Mouse (Mus musculus) lung, embryonic 14.5 days (tissue): Measurements from ENCODE around the gene Jund. TPM values are rescaled to one million over a fixed set of nuclear protein-coding genes. Genes with fewer than 3 reads are reported as not detected.

Experiments
- ATAC-seq: fragments of 200-750 bp; cut with Nextera tagmentation; 2 replicates; pipeline ENCODE4 v1.8.0; 2017; ENCODE audit warnings: mild to moderate bottlenecking, moderate TSS enrichment, moderate library complexity; ENCODE audit not compliant: insufficient read depth
- DNase-seq: peaks from one replicate; pipeline ENCODE4 v3.0.0-alpha.2; 2015
- H3K27ac ChIP-seq: fragments of 300-500 bp; sonication (generic); 2 replicates; pipeline ENCODE4 v1.5.1; 2014; ENCODE audit warnings: low read depth, mild to moderate bottlenecking, moderate library complexity
- H3K27me3 ChIP-seq: fragments of 300-500 bp; sonication (generic); 2 replicates; pipeline ENCODE4 v1.6.1; 2014; ENCODE audit warnings: low read length, control low read depth; ENCODE audit not compliant: insufficient read depth
- H3K36me3 ChIP-seq: fragments of 300-500 bp; sonication (generic); 2 replicates; pipeline ENCODE4 v1.6.1; 2014; ENCODE audit warnings: control low read depth; ENCODE audit not compliant: insufficient read depth
- H3K4me1 ChIP-seq: fragments of 300-500 bp; sonication (generic); 2 replicates; pipeline ENCODE4 v1.6.1; 2014; ENCODE audit warnings: antibody characterized with exemption, control low read depth; ENCODE audit not compliant: insufficient read depth
- H3K4me2 ChIP-seq: fragments of 300-500 bp; sonication (generic); 2 replicates; pipeline ENCODE4 v1.6.1; 2014; ENCODE audit warnings: mild to moderate bottlenecking
- H3K4me3 ChIP-seq: fragments of 300-500 bp; sonication (generic); 2 replicates; pipeline ENCODE4 v1.5.1; 2014; ENCODE audit warnings: low read depth, low read length
- H3K9ac ChIP-seq: fragments of 300-500 bp; sonication (generic); 2 replicates; pipeline ENCODE4 v1.6.1; 2014
- H3K9me3 ChIP-seq: fragments of 300-500 bp; sonication (generic); 2 replicates; pipeline ENCODE4 v1.6.1; 2016; ENCODE audit warnings: low read depth, low read length, control low read depth
- CTCF ChIP-seq: IDR thresholded peaks from 2 replicates; pipeline ENCODE4 v1.5.1; 2016; ENCODE audit warnings: antibody characterized with exemption, low read depth
- WGBS: fragments of 180-500 bp; shearing (Covaris S2); extraction: QIAGEN DNeasy Blood & Tissue Kit; methylation state at CpG from one replicate; pipeline ENCODE4 v1.1.7; 2014; 5-methylcytosine and 5-hydroxymethylcytosine counted together
- polyA plus RNA-seq: library from polyadenylated mRNA; unstranded; fragments of >200 nt; fragmentation: Nextera tagmentation; extraction: Ambion mirVana; gene quantifications from 2 replicates; pipeline ENCODE4 v1.2.1, GENCODE M21; 2014

Gene Jund
- polyA plus RNA-seq, 1 experiment from 2014 or later = 72.9 TPM

DNA sequence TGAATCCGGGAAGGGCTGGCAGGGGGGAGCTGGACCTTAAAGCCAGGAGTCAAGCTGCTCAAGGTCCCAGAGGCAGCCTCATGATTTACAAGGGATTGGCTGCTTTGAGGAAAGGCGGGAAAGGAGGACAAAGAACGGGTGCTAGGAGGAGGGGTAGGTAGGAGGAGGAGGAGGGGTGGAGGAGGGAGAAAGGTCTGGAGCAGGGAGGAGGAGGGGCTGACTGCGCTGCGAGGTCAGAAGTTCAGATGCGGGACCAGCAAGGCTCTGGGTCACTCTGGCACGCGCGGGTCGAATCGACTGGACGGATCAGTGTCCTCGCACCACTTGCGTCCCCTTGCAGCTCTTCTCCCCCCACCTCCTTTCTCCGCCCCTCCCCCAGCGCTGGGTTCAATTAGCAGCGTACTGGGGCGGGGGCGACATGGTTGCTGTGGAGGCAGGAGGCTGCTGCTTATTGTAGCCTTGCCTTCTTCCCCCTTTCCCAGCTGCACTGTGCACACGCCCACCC lies 7.0 kb upstream of the Jund start:
- H3K27ac ChIP-seq = peak overlapping the region; percentile 87
- WGBS = under 1% methylated on average over 20 of the region's 20 CpGs
- ATAC-seq = peak; percentile 39

GRCm38 (mm10) chr8:70693636-70694035 lies 5.1 kb upstream of the Jund start:
- Histone ChIP-seq H3K27ac (no peak overlapping the region), H3K4me2 (no peak overlapping the region), H3K27me3 (no peaks in the 10 kb centered on the region), H3K9ac (no peak overlapping the region), H3K4me3 (no peak overlapping the region), H3K4me1 (peaks cover 35% of the 10 kb centered on the region), H3K9me3 (no peaks in the 10 kb centered on the region), H3K36me3 (no peaks in the 10 kb centered on the region)
- 66% methylated on average over 5 of the region's 5 CpGs for WGBS
- ATAC-seq (no peak), DNase-seq (no peak)
- TF ChIP-seq CTCF = no peak

More for the DNA sequence above, 7.0 kb upstream of the Jund start:
- Histone ChIP-seq H3K4me3 (peak overlapping the region; percentile 30), H3K4me1 (peaks cover 24% of the 10 kb centered on the region), H3K4me2 (peak overlapping the region; percentile 72), H3K27me3 (no peaks in the 10 kb centered on the region), H3K36me3 (no peaks in the 10 kb centered on the region), H3K9ac (peak overlapping the region; percentile 55), H3K9me3 (no peaks in the 10 kb centered on the region)
- DNase-seq = peak; percentile 76
- TF ChIP-seq CTCF = no peak

- ATAC-seq = no peak
- no peaks in the 10 kb centered on the region for H3K27me3 ChIP-seq
- 31% methylated on average over 32 of the region's 32 CpGs for WGBS
- peak overlapping the region; percentile 59 for H3K4me2 ChIP-seq
- peak; percentile 70 for DNase-seq
- no peak for TF ChIP-seq CTCF
- no peak overlapping the region for H3K4me3 ChIP-seq
- H3K9me3 ChIP-seq = no peaks in the 10 kb centered on the region
- peak overlapping the region; percentile 37 for H3K9ac ChIP-seq
- no peaks in the 10 kb centered on the region for H3K36me3 ChIP-seq
- peak overlapping the region; percentile 95 for H3K27ac ChIP-seq
- H3K4me1 ChIP-seq = peaks cover 35% of the 10 kb centered on the region
These were observed 3.3 kb upstream of the Jund start for GRCm38 (mm10) chr8:70695318-70696018.

DNA sequence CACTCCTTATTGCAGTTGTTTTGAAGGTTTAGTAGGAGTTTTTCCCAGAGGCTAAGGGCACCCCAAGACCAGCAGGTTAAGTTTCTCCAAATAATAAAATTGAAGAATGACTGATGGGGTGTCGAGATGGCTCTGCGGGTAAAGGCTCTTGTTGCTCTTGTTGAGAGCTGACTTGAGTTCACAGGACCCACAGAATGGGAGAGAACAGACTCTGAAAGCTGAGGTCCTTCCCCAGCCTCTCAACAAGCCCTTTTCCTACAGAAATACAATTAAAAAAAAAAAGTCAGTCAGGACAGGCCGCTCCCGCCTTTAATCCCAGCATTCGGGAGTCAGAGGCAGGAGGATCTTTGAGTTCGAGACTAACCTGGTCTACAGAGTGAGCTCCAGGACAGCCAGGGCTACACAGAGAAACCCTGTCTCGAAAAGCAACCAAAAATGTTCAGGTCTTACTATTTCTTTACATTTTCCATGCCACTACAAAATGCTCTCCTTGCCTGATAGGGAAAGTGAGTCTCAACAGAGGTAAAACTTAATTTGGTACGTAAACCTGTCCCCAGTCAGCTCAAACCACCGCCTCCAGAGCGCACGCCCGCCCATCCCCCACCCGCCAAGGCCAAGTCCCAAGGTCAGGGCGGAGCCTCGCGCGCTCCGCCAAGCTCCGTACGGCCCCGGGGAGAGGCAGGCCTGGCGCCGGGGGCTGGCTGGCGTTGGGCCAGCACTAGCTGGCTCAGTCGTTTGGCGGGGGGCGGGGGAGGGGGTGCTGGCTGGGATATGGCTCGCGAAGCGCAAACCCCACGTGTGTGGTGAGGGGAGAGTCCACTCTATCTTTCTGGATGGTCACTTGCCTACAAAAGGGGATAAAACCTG lies 2.5 kb upstream of the Jund start:
- peak overlapping the region; percentile 14 for H3K4me3 ChIP-seq
- H3K9ac ChIP-seq = peak overlapping the region; percentile 37
- TF ChIP-seq CTCF = no peak
- peaks cover 33% of the 10 kb centered on the region for H3K4me1 ChIP-seq
- peak; percentile 2; the same call in 1 of the 2 replicates for ATAC-seq
- H3K27ac ChIP-seq = peak overlapping the region; percentile 95
- DNase-seq = peak; percentile 91
- no peaks in the 10 kb centered on the region for H3K27me3 ChIP-seq
- peaks cover 2% of the 10 kb centered on the region; the same call in 1 of the 2 replicates for H3K36me3 ChIP-seq
- peak overlapping the region; percentile 59 for H3K4me2 ChIP-seq
- no peaks in the 10 kb centered on the region for H3K9me3 ChIP-seq
- WGBS = 3% methylated on average over 31 of the region's 31 CpGs

- Histone ChIP-seq H3K9ac (peak overlapping the region; percentile 37; the same call in 1 of the 2 replicates), H3K9me3 (no peaks in the 10 kb centered on the region), H3K4me2 (peak overlapping the region; percentile 59), H3K4me1 (peaks cover 28% of the 10 kb centered on the region), H3K36me3 (peaks cover 8% of the 10 kb centered on the region; the same call in 1 of the 2 replicates), H3K27me3 (no peaks in the 10 kb centered on the region), H3K27ac (peak overlapping the region; percentile 95), H3K4me3 (peak overlapping the region; percentile 14)
- DNase-seq (no peak), ATAC-seq (no peak)
- no peak for TF ChIP-seq CTCF
- 38% methylated on average over 4 of the region's 4 CpGs for WGBS
These were observed 1.8 kb upstream of the Jund start for GRCm38 (mm10) chr8:70696946-70697345.

- DNase-seq = no peak
- 62% methylated on average over 12 of the region's 12 CpGs for WGBS
These were observed 1.1 kb upstream of the Jund start for GRCm38 (mm10) chr8:70697366-70698250.

More at GRCm38 (mm10) chr8:70697366-70698250, 1.1 kb upstream of the Jund start:
- Histone ChIP-seq H3K4me1 (peaks cover 23% of the 10 kb centered on the region), H3K9me3 (no peaks in the 10 kb centered on the region), H3K27ac (peak overlapping the region; percentile 95), H3K9ac (peak overlapping the region; percentile 55), H3K4me3 (peak overlapping the region; percentile 97), H3K36me3 (peaks cover 13% of the 10 kb centered on the region; the same call in 1 of the 2 replicates), H3K27me3 (no peaks in the 10 kb centered on the region), H3K4me2 (peak overlapping the region; percentile 73)
- ATAC-seq = no peak
- no peak for TF ChIP-seq CTCF
